Mouse (Mus musculus): ENCODE results near the gene Kdm2b.

DNA sequence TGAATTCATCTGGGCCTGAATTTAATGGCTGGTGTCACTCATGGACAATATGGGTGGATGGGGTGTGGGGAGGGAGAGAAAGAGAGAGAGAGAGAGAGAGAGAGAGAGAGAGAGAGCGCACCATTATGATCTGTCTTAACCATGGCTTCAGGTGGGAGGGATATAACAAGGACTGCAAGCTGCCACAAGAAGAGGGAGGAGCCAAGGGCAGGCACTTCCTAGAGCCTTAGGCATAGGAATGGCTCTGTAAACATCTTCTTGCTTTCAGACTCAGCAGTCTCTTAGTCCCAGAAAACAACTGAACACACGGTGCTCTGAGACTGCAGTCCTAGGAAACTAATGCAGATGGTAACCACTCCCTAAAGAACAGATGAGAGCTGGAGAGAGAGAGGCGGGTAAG lies 61.3 kb downstream of the Kdm2b start:
- TF ChIP-seq POLR2A (IDR thresholded peaks at IDR 0.05; ENCODE audit: control insufficient read depth, extremely low read depth, insufficient read depth, low read length, poor library complexity) (no peak), CTCF (IDR thresholded peaks at IDR 0.05; ENCODE audit: borderline replicate concordance, control insufficient read depth, extremely low read depth, insufficient read depth, low read length, poor library complexity) (no peak)
